Mouse (Mus musculus) heart, postnatal 0 days (tissue): Measurements from ENCODE around the gene Tppp3. TPM values are rescaled to one million over a fixed set of nuclear protein-coding genes. Genes with fewer than 3 reads are reported as not detected.

Source experiments
- ATAC-seq: fragments of 200-750 bp; cut with Nextera tagmentation; 2 replicates; pipeline ENCODE4 v1.8.0; 2017; ENCODE audit warnings: low read depth, moderate number of reproducible peaks, moderate library complexity; ENCODE audit not compliant: insufficient read depth
- DNase-seq: peaks from one replicate; pipeline ENCODE4 v3.0.0-alpha.2; 2016; ENCODE audit warnings: low spot score
- H3K27ac ChIP-seq: fragments of 300-500 bp; sonication (generic); 2 replicates; pipeline ENCODE4 v1.5.1; 2014; ENCODE audit warnings: low read depth, mild to moderate bottlenecking
- H3K27me3 ChIP-seq: fragments of 300-500 bp; sonication (generic); 2 replicates; pipeline ENCODE4 v1.6.1; 2014; ENCODE audit warnings: low read length, mixed read lengths; ENCODE audit not compliant: control insufficient read depth, insufficient read depth
- H3K36me3 ChIP-seq: fragments of 300-500 bp; sonication (generic); replicated peaks from 2 replicates; pipeline ENCODE4 v1.6.1; 2014; ENCODE audit warnings: low read length, mixed read lengths; ENCODE audit not compliant: control insufficient read depth, insufficient read depth
- H3K4me1 ChIP-seq: fragments of 300-500 bp; sonication (generic); 2 replicates; pipeline ENCODE4 v1.6.1; 2014; ENCODE audit warnings: antibody characterized with exemption; ENCODE audit not compliant: control insufficient read depth, insufficient read depth
- H3K4me2 ChIP-seq: fragments of 300-500 bp; sonication (generic); 2 replicates; pipeline ENCODE4 v1.6.1; 2014; ENCODE audit warnings: low read depth, mild to moderate bottlenecking, low read length, moderate library complexity
- H3K4me3 ChIP-seq: fragments of 300-500 bp; sonication (generic); 2 replicates; pipeline ENCODE4 v1.5.1; 2014; ENCODE audit warnings: low read depth, low read length
- H3K9ac ChIP-seq: fragments of 300-500 bp; sonication (generic); replicated peaks from 2 replicates; pipeline ENCODE4 v1.6.1; 2014; ENCODE audit warnings: low read depth, low read length, mixed read lengths
- H3K9me3 ChIP-seq: fragments of 300-500 bp; sonication (generic); replicated peaks from 2 replicates; pipeline ENCODE4 v1.6.1; 2016; ENCODE audit warnings: low read length; ENCODE audit not compliant: control insufficient read depth
- CTCF ChIP-seq: IDR thresholded peaks from 2 replicates; pipeline ENCODE4 v1.5.1; 2016; ENCODE audit warnings: antibody characterized with exemption, control low read depth, low read depth
- EP300 ChIP-seq: IDR thresholded peaks from 2 replicates; pipeline ENCODE4 v1.6.1; 2016; ENCODE audit warnings: antibody characterized with exemption, low read depth
- WGBS: fragments of 180-500 bp; shearing (Covaris S2); extraction: QIAGEN DNeasy Blood & Tissue Kit; methylation state at CpG from one replicate; pipeline ENCODE4 v1.1.7; 2014; 5-methylcytosine and 5-hydroxymethylcytosine counted together
- polyA plus RNA-seq: library from polyadenylated mRNA; unstranded; fragments of >200 nt; fragmentation: Nextera tagmentation; extraction: Ambion mirVana; gene quantifications from 2 replicates; pipeline ENCODE4 v1.2.1, GENCODE M21; 2015
- total RNA-seq: library from RNA; depleted of rRNA; stranded (reverse); fragments of >200 nt; gene quantifications from 2 replicates; pipeline ENCODE4 v1.2.3, GENCODE M21; 2014; ENCODE audit warnings: low replicate concordance; rRNA removed

Tppp3 gene
- total RNA-seq = 12.9 and 19.8 TPM in 2 replicates
- 37.8 and 42.3 TPM in 2 replicates for polyA plus RNA-seq

DNA sequence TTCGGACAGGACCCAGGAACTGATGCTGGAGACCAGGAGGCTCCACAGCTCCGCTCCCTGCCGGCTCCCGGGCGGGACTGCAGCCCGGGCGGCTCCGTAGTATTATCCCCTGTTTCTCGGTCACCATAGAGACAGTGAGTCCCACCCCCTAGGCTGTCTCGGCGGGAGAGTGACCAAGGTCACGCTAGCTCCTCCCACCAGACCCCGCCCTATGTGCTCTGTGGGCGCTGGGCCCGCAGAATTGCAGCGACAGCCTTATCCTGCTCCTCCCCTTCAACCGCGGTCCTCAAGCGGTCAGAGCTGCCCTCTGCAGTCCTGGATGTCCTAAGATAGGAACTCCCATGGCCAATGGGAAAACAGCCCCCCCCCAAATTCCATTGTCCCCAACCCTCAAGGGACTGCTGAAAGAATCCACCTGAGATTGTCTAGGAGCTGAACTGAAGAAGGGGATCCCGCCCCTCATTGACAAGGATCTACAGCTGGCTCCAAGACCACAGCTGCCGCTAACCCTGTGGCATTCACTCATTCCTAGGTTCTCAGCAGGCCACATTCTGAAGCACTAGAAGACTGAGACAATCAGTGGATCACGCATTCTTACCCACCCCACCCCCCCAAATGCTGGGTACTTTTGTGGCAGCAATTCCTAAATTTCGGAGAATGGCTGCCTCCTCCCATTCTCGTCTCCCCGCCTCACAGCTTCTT lies at the start of gene Tppp3:
Tppp3 (minus strand) TSS at position 213 of the 702 bp plus-strand sequence.
- H3K9ac ChIP-seq = no peak within 1 kb of the TSS
- 11% methylated on average over 25 of the region's 25 CpGs for WGBS
- ATAC-seq = peak; percentile 97
- H3K36me3 ChIP-seq = peaks cover 13% of the 10 kb centered on the region
- H3K27ac ChIP-seq = peak within 1 kb of the TSS; percentile 54
- no peaks in the 10 kb centered on the region for H3K27me3 ChIP-seq
- peak within 1 kb of the TSS; percentile 64 for H3K4me2 ChIP-seq
- DNase-seq = peak; percentile 95
- TF ChIP-seq EP300 (0 out of 2 replicates have a peak, but pooled peaks have one; percentile 64), CTCF (peak; percentile 29; the same call in 1 of the 2 replicates)
- H3K4me1 ChIP-seq = peaks cover 30% of the 10 kb centered on the region
- peak within 1 kb of the TSS; percentile 37 for H3K4me3 ChIP-seq
- H3K9me3 ChIP-seq = no peaks in the 10 kb centered on the region

DNA sequence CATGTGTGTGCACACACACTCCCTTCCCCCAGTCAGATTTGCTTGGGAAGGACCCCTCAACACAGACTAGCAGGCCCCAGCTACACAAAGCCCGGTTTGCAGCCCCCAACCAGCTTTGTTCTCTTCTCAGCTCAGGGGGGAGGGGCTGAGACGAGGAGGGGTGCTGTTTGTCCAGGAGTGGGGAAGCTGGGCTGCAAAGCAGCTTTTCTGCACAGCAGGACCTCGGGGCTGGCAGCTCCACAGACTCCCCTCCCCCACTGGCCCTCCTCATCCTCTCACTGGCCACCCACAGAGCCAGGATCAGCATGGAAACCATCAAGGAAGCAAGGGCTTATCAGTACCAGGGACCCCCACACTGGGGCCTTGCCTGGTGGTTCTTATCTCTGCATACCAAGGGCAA lies 49.7 kb upstream of the Tppp3 start:
- ATAC-seq = no peak
- Histone ChIP-seq H3K27me3 (peaks cover 30% of the 10 kb centered on the region), H3K9me3 (no peaks in the 10 kb centered on the region), H3K4me1 (peaks cover 19% of the 10 kb centered on the region), H3K27ac (no peak overlapping the region), H3K4me2 (no peak overlapping the region), H3K4me3 (no peak overlapping the region), H3K9ac (no peak overlapping the region), H3K36me3 (peaks cover 35% of the 10 kb centered on the region)
- 18% methylated on average over 3 of the region's 3 CpGs for WGBS
- DNase-seq = no peak
- no peak for TF ChIP-seq EP300

DNA sequence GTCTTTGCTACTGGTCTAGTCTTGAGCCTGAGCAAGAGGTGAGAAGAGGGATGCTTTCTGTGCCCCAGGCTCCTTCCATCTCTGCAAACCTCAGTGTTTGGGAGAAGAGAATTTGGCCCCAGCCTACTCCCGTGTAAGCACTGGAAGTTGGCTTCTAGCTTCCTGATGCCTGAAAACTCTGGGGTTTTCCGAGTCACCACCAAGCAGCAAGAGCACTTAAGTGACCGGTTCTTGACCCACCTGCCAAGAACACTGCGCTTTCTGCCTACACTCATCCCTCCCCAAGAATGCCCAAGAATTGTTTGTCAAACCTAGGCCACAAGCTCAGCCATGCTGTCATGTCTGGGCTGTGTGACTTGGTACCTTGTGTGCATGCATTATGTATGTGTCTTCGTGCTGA lies 49.2 kb upstream of the Tppp3 start:
- no peak overlapping the region for H3K4me3 ChIP-seq
- TF ChIP-seq CTCF (no peak), EP300 (no peak)
- peaks cover 34% of the 10 kb centered on the region for H3K36me3 ChIP-seq
- H3K27ac ChIP-seq = no peak overlapping the region
- no peaks in the 10 kb centered on the region for H3K9me3 ChIP-seq
- H3K9ac ChIP-seq = no peak overlapping the region
- 57% methylated on average over 5 of the region's 5 CpGs for WGBS
- ATAC-seq = no peak
- no peak for DNase-seq
- H3K27me3 ChIP-seq = peaks cover 32% of the 10 kb centered on the region
- no peak overlapping the region for H3K4me2 ChIP-seq
- H3K4me1 ChIP-seq = peaks cover 23% of the 10 kb centered on the region

DNA sequence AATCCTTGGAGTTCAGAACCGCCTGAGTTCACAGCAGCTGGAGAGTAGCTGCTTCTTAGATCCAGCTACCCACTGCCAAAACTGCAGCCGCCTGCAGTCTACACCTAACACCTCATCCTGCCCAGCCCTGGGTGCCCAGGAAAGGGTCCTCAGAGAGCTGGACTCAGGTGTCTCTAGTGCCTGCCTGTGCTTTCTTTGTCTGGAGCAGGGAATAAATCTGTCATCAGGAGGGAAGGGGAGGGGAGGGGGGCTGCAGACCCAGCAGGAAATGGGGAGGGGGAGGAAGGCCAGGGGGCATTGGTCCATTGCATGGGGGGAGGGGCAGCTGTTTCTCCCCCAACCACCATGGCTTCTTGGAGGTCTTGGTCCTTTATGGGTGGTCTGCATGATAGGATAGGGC lies 48.3 kb upstream of the Tppp3 start:
- Histone ChIP-seq H3K27me3 (peaks cover 39% of the 10 kb centered on the region), H3K4me3 (no peak overlapping the region), H3K9ac (no peak overlapping the region), H3K27ac (no peak overlapping the region), H3K9me3 (no peaks in the 10 kb centered on the region), H3K4me1 (peaks cover 23% of the 10 kb centered on the region), H3K4me2 (no peak overlapping the region), H3K36me3 (peaks cover 25% of the 10 kb centered on the region)
- 19% methylated on average over 2 of the region's 2 CpGs for WGBS
- no peak for DNase-seq
- TF ChIP-seq CTCF (no peak), EP300 (no peak)
- ATAC-seq = no peak

DNA sequence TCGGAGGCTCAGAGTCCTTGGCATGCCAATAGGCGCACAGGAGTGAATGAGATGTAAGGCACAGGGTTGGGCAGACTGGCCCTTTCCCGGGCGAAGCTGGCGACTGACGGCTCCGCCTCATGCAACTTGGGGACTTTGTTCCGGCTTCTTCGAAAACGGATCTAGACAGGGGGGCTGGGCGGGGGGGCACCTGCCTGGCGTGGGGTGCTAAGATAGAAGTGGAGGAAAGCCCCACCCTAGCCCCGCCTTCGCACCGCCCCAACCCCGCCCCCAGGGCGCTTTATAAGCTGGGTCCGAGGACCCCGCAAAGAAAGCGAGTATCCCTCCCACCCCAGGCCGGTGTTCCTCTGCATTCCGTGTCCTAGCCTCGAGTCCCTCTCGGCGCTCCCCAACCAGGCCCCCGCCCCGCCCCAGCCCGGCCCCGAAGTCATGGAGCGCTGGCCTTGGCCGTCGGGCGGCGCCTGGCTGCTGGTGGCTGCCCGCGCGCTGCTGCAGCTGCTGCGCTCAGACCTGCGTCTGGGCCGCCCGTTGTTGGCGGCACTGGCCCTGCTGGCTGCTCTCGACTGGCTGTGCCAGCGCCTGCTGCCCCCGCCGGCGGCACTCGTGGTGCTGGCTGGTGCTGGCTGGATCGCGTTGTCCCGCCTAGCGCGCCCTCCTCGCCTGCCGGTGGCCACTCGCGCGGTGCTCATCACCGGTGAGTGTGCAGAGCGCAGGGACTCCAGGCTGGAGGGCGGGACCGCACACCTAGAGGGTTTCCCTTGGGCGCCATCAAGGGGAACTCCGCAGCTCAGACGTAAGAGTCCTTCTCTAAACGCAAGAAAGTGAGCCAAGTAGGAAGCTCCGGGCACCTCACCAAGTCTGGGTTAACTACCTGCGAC lies 47.3 kb upstream of the Tppp3 start, which contains the start of gene Hsd11b2:
Hsd11b2 (plus strand) TSS at position 320 of the 878 bp plus-strand sequence.
- Histone ChIP-seq H3K4me3 (peak within 1 kb of the TSS; percentile 52), H3K36me3 (peaks cover 16% of the 10 kb centered on the region; the same call in 1 of the 2 replicates), H3K9me3 (no peaks in the 10 kb centered on the region), H3K27me3 (peaks cover 39% of the 10 kb centered on the region), H3K9ac (peak within 1 kb of the TSS; percentile 52), H3K4me2 (peak within 1 kb of the TSS; percentile 85), H3K4me1 (peaks cover 23% of the 10 kb centered on the region), H3K27ac (no peak within 1 kb of the TSS)
- ATAC-seq (peak; percentile 31), DNase-seq (no peak)
- no peak for TF ChIP-seq CTCF
- no peak for TF ChIP-seq EP300
- 1% methylated on average over 64 of the region's 68 CpGs for WGBS
